Mouse (Mus musculus) cerebellum, adult 2 months (tissue): ENCODE data around the gene Ndufs2. TPM values are rescaled to one million over a fixed set of nuclear protein-coding genes. Genes with fewer than 3 reads are reported as not detected.
A peak's percentile ranks its signal among the peaks of the same experiment; 100 is the strongest.

Source experiments
- DNase-seq, 2 experiments: peaks; one replicate each; pipeline ENCODE4 v3.0.0; 2021
- H3K27ac ChIP-seq: fragments of 200-500 bp; 2 replicates; pipeline ENCODE4 v1.5.1; 2012; ENCODE audit warnings: low read length, control low read depth, inconsistent platforms; ENCODE audit not compliant: insufficient read depth
- H3K27me3 ChIP-seq: fragments of 200-500 bp; 2 replicates; pipeline ENCODE4 v1.6.1; 2012; ENCODE audit warnings: inconsistent platforms, mild to moderate bottlenecking, low read length, moderate library complexity; ENCODE audit not compliant: control insufficient read depth, insufficient read depth
- H3K4me1 ChIP-seq: fragments of 200-500 bp; 2 replicates; pipeline ENCODE4 v1.6.1; 2011; ENCODE audit warnings: low read length; ENCODE audit not compliant: control insufficient read depth, insufficient read depth
- H3K4me3 ChIP-seq: fragments of 200-500 bp; replicated peaks from 2 replicates; pipeline ENCODE3; 2011; ENCODE audit warnings: mild to moderate bottlenecking, low read depth, low read length, control low read depth; ENCODE audit not compliant: insufficient read depth
- CTCF ChIP-seq: fragments of 200-500 bp; IDR thresholded peaks from 2 replicates; pipeline ENCODE4 v1.5.1; 2011; ENCODE audit warnings: low read depth, mild to moderate bottlenecking, control low read depth, low read length, moderate library complexity, borderline replicate concordance; ENCODE audit not compliant: insufficient read depth
- POLR2A ChIP-seq: fragments of 200-500 bp; IDR thresholded peaks from 2 replicates; pipeline ENCODE4 v1.6.1; 2011; ENCODE audit warnings: low read length, control low read depth, borderline replicate concordance; ENCODE audit not compliant: insufficient read depth
- WGBS: fragments of 180-500 bp; shearing (Covaris S2); methylation state at CpG from one replicate; pipeline ENCODE4 v1.1.7; 2018; 5-methylcytosine and 5-hydroxymethylcytosine counted together
- polyA plus RNA-seq: library from polyadenylated mRNA; depleted of rRNA; stranded (reverse); fragments of >200 nt; gene quantifications from 2 replicates; pipeline ENCODE4 v1.2.3, GENCODE M21; 2012

Gene Ndufs2
- polyA plus RNA-seq, 1 experiment = 282 TPM

GRCm38 (mm10) chr1:171281528-171281923 is 30.3 kb upstream of the Ndufs2 start:
- peak overlapping the region; percentile 15 for H3K27ac ChIP-seq
- H3K27me3 ChIP-seq = no peaks in the 10 kb centered on the region
- peak; percentile 73 to 79 for DNase-seq
- H3K4me3 ChIP-seq = peak overlapping the region; percentile 71
- peaks cover 11% of the 10 kb centered on the region; the same call in 1 of the 2 replicates for H3K4me1 ChIP-seq
- TF ChIP-seq POLR2A (no peak), CTCF (peak; percentile 63)
- WGBS = 0% methylated on average over 10 of the region's 10 CpGs

DNA sequence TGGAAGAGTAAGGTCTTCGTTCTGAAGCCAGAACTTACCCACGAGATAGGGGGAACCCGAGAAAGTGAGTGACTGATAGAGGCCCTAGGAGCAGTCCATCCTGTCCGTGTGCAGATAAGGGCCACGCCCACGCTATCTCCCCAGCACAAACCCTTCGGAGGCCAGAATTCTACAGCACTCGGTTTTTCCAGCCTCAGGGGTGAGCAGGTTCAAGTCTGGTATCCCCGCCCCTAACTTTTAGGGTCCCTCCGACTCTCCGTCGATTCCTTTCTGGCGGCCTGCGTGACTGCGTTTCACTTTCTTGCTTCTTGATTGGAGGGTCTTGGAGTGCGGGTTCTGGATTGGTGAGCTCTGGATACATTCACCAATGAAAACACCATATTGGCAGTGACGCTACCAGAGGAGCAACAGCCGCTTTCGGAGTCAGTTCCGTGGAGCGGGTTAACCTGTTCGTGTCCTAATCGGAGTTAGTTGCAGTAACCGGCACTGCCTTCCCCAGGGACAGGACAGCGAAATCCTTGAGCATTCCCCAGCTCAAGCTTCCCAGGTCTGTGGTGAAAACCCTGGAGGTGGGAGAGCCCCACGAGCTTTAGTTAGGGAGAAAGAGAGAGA is 29.8 kb upstream of the Ndufs2 start, which contains the start of gene Ppox:
Gene Ppox, minus strand, starts transcription at position 271 of the 612 bp plus-strand sequence.
- WGBS = under 1% methylated on average over 26 of the region's 26 CpGs
- H3K27me3 ChIP-seq = no peaks in the 10 kb centered on the region
- TF ChIP-seq POLR2A (peak; percentile 9; the same call in 1 of the 2 replicates), CTCF (no peak)
- peaks cover 7% of the 10 kb centered on the region; the same call in 1 of the 2 replicates for H3K4me1 ChIP-seq
- peak; percentile 92 to 98 for DNase-seq
- peak within 1 kb of the TSS; percentile 15 for H3K27ac ChIP-seq
- peak within 1 kb of the TSS; percentile 94 for H3K4me3 ChIP-seq

- Histone ChIP-seq H3K4me1 (peaks cover 7% of the 10 kb centered on the region; the same call in 1 of the 2 replicates), H3K27ac (no peak overlapping the region), H3K27me3 (no peaks in the 10 kb centered on the region), H3K4me3 (peak overlapping the region; percentile 94)
- 1% methylated on average over 25 of the region's 25 CpGs for WGBS
- TF ChIP-seq CTCF = no peak
- TF ChIP-seq POLR2A = no peak
- peak in 1 of 2 experiments; percentile 22 for DNase-seq
Observed at GRCm38 (mm10) chr1:171280250-171280915, 29.2 kb upstream of the Ndufs2 start.

DNA sequence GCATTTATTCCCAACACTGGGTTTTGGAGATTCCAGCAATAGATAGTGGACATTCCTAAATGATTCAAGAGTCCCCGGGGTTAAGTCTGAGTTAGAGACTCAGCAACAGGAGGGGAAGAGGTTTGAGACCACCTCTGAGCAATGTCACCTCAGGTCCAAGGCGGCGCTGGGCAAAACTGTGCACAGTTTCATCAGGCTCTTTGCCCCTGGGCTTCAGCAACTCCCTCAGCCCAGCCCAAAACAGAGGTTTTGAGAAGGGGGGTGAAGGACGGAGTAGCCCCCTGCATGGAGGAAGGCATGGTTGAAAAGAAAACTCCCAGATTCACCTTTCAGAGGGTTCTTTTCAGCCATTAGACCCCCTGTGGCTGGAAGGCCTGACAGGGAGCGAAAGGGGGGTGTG is 28.5 kb upstream of the Ndufs2 start:
- Histone ChIP-seq H3K4me3 (no peak overlapping the region), H3K27me3 (no peaks in the 10 kb centered on the region), H3K27ac (no peak overlapping the region), H3K4me1 (peaks cover 7% of the 10 kb centered on the region; the same call in 1 of the 2 replicates)
- no peak for TF ChIP-seq POLR2A
- no peak for TF ChIP-seq CTCF
- WGBS = 60% methylated on average over 5 of the region's 5 CpGs
- DNase-seq = no peak

- TF ChIP-seq CTCF (no peak), POLR2A (no peak)
- H3K4me1 ChIP-seq = peaks cover 7% of the 10 kb centered on the region; the same call in 1 of the 2 replicates
- whole genome bisulfite sequencing = 83% methylated on average over 14 of the region's 14 CpGs
- H3K4me3 ChIP-seq = no peak overlapping the region
- no peak overlapping the region for H3K27ac ChIP-seq
- no peaks in the 10 kb centered on the region for H3K27me3 ChIP-seq
- DNase-seq = peak in 1 of 2 experiments; percentile 11
Observed at GRCm38 (mm10) chr1:171279012-171279705, 28.0 kb upstream of the Ndufs2 start.

- Histone ChIP-seq H3K27me3 (no peaks in the 10 kb centered on the region), H3K4me3 (no peak overlapping the region), H3K4me1 (peaks cover 7% of the 10 kb centered on the region; the same call in 1 of the 2 replicates), H3K27ac (no peak overlapping the region)
- peak in 1 of 2 experiments; percentile 7 for DNase-seq
- 95% methylated on average over 8 of the region's 8 CpGs for WGBS
- TF ChIP-seq POLR2A (no peak), CTCF (no peak)
Observed at GRCm38 (mm10) chr1:171278436-171278835, 27.2 kb upstream of the Ndufs2 start.

GRCm38 (mm10) chr1:171277736-171278135 is 26.5 kb upstream of the Ndufs2 start:
- H3K27ac ChIP-seq = no peak overlapping the region
- DNase-seq = peak in 1 of 2 experiments; percentile 7
- H3K4me3 ChIP-seq = no peak overlapping the region
- WGBS = 80% methylated on average over 10 of the region's 10 CpGs
- H3K4me1 ChIP-seq = peaks cover 7% of the 10 kb centered on the region; the same call in 1 of the 2 replicates
- TF ChIP-seq POLR2A (no peak), CTCF (no peak)
- no peaks in the 10 kb centered on the region for H3K27me3 ChIP-seq
